Mouse (Mus musculus): ENCODE data around the gene Adgb. TPM values are rescaled to one million over a fixed set of nuclear protein-coding genes. Genes with fewer than 3 reads are reported as not detected.

Gene Adgb
- polyA plus RNA-seq, 1 experiment from 2014 or later, result 0.32 TPM

DNA sequence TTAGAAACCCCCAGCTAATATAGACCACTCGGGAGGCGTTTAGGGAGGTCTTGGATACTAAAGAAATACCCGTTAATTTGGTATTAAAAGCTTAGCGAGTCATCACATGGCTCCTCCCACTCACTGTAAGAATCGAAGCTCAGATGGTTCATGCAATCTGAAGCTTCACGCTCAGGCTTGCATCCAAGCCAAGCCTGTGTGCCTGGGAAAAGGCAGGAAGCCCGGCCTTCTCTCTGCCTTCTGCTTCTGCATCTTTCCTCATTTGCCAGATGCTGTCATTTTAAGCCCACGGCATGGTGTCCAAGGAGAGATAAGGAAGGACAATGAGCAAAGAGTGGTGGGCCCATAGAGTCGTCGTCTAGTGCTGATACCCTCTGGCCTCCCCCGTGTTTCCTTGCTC is 149.2 kb downstream of the Adgb start:
- no peak for ATAC-seq (ENCODE audit: insufficient number of reproducible peaks, low FRiP score, low TSS enrichment, low read depth)
- Histone ChIP-seq H3K9me3 (ENCODE audit: control insufficient read depth, low read length) (no peaks in the 10 kb centered on the region), H3K4me3 (ENCODE audit: low read depth, low read length) (no peak overlapping the region), H3K4me1 (ENCODE audit: control insufficient read depth, insufficient read depth, low read length) (no peaks in the 10 kb centered on the region), H3K27me3 (ENCODE audit: control insufficient read depth, insufficient read depth, low read length) (no peaks in the 10 kb centered on the region), H3K36me3 (ENCODE audit: control insufficient read depth, insufficient read depth, low read length) (no peaks in the 10 kb centered on the region), H3K27ac (replicated peaks; ENCODE audit: low read depth, low read length) (no peak overlapping the region), H3K4me2 (ENCODE audit: low read depth, severe bottlenecking) (no peak overlapping the region), H3K9ac (ENCODE audit: low read length) (no peak overlapping the region)
- no peak for DNase-seq (ENCODE audit: low spot score)
- 87% methylated on average over 11 of the region's 11 CpGs for WGBS

DNA sequence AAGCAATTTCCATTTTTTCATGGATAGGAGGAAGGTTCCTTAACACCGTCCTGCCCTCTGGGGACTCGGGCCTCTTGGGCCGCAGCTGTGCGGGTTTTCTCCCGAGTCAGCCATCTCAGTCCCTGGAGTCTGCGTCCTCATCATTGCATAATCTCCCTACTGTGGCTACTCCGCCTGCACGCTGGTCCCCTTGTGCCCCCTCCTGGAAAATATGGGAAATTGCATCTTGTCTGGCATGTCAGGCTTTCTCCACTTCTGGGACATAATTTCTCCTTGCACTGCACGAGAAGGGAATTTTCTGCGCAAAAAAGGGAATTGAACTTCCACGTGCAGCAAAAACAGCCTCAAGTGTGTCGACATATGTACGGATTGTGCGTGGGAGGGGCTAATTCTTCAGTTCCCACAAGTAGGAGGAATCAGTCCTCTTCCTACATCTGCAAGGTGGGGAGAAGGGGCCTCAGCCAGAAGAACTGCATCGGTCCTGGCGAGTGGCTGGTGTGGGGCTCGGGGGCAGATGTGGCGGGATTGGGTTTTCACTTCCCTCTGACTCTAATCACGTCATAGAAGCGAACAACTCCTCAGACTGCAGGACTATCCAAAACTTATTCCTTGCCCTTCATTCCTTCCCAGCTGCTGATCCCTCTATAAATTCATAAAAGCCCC is 150.9 kb downstream of the Adgb start:
- Histone ChIP-seq H3K36me3 (ENCODE audit: control insufficient read depth, insufficient read depth, low read length) (no peaks in the 10 kb centered on the region), H3K4me1 (ENCODE audit: control insufficient read depth, insufficient read depth, low read length) (no peaks in the 10 kb centered on the region), H3K4me3 (ENCODE audit: low read depth, low read length) (no peak overlapping the region), H3K9me3 (ENCODE audit: control insufficient read depth, low read length) (no peaks in the 10 kb centered on the region), H3K27ac (replicated peaks; ENCODE audit: low read depth, low read length) (no peak overlapping the region), H3K4me2 (ENCODE audit: low read depth, severe bottlenecking) (no peak overlapping the region), H3K9ac (ENCODE audit: low read length) (no peak overlapping the region), H3K27me3 (ENCODE audit: control insufficient read depth, insufficient read depth, low read length) (no peaks in the 10 kb centered on the region)
- 11% methylated on average over 20 of the region's 20 CpGs for WGBS
- peak; percentile 71 for DNase-seq (ENCODE audit: low spot score)
- peak; percentile 82 for ATAC-seq (ENCODE audit: insufficient number of reproducible peaks, low FRiP score, low TSS enrichment, low read depth)

DNA sequence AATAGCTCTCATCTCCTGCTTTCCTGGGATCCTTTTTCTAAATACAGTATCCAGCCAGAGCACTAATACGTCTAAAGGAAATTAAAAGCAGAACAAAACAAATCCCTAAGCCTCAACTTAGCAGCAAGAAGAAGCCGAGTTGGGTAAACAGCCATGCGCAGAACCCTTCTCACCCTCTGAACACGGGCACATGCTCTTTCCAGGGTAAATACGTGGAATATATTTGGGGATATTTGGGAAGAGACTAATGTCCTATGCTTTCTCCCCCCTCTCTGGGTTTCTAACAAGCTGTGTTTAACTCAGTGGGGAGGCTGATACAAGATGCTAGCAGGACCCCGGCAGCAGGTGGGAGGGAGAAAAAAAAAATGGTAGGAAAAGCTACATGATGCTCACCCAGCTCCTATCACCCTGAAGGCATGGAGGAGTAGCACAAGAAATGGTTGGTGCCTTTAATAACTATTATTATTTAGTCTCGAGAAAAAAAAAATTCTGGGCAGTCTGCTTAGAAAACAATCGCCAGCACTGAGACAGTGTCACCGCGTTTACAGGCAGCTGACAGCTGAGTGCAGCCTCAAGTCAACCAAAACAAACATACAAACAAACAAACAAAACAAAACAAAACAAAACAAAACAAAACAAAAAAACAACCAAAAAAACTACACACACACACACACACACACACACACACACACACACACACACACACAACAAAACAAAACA is 151.6 kb downstream of the Adgb start:
- ATAC-seq (ENCODE audit: insufficient number of reproducible peaks, low FRiP score, low TSS enrichment, low read depth) (no peak), DNase-seq (ENCODE audit: low spot score) (no peak)
- no peak overlapping the region for H3K4me2 ChIP-seq (ENCODE audit: low read depth, severe bottlenecking)
- H3K27me3 ChIP-seq (ENCODE audit: control insufficient read depth, insufficient read depth, low read length), result no peaks in the 10 kb centered on the region
- H3K9ac ChIP-seq (ENCODE audit: low read length), result no peak overlapping the region
- no peak overlapping the region for H3K4me3 ChIP-seq (ENCODE audit: low read depth, low read length)
- no peaks in the 10 kb centered on the region for H3K36me3 ChIP-seq (ENCODE audit: control insufficient read depth, insufficient read depth, low read length)
- H3K27ac ChIP-seq (replicated peaks; ENCODE audit: low read depth, low read length), result no peak overlapping the region
- H3K9me3 ChIP-seq (ENCODE audit: control insufficient read depth, low read length), result no peaks in the 10 kb centered on the region
- no peaks in the 10 kb centered on the region for H3K4me1 ChIP-seq (ENCODE audit: control insufficient read depth, insufficient read depth, low read length)
- WGBS, result 66% methylated on average over 10 of the region's 10 CpGs

DNA sequence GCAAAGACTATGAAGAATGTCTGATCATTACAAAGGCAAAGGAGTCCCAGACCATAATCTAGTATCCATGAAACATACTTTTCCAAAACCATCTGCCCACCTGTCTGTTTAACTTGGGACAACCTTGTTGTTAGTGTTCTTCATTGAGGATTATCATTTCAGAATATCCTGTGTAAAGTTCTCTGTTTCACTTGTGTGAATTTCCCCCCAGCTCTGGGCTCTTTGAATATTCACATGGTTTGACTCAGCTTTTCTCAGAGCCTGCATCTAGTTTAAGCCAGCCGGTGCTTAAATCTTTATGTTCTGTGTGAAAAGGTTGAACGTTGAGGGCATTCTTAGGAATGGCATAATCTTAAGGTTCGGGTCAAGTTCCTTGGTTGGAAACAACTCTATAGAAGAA is 154.0 kb downstream of the Adgb start:
- H3K9me3 ChIP-seq (ENCODE audit: control insufficient read depth, low read length), result no peaks in the 10 kb centered on the region
- 83% methylated on average over 3 of the region's 3 CpGs for WGBS
- H3K36me3 ChIP-seq (ENCODE audit: control insufficient read depth, insufficient read depth, low read length), result no peaks in the 10 kb centered on the region
- no peak overlapping the region for H3K9ac ChIP-seq (ENCODE audit: low read length)
- DNase-seq (ENCODE audit: low spot score) (no peak), ATAC-seq (ENCODE audit: insufficient number of reproducible peaks, low FRiP score, low TSS enrichment, low read depth) (no peak)
- H3K27me3 ChIP-seq (ENCODE audit: control insufficient read depth, insufficient read depth, low read length), result no peaks in the 10 kb centered on the region
- no peak overlapping the region for H3K27ac ChIP-seq (replicated peaks; ENCODE audit: low read depth, low read length)
- H3K4me2 ChIP-seq (ENCODE audit: low read depth, severe bottlenecking), result no peak overlapping the region
- no peak overlapping the region for H3K4me3 ChIP-seq (ENCODE audit: low read depth, low read length)
- no peaks in the 10 kb centered on the region for H3K4me1 ChIP-seq (ENCODE audit: control insufficient read depth, insufficient read depth, low read length)

DNA sequence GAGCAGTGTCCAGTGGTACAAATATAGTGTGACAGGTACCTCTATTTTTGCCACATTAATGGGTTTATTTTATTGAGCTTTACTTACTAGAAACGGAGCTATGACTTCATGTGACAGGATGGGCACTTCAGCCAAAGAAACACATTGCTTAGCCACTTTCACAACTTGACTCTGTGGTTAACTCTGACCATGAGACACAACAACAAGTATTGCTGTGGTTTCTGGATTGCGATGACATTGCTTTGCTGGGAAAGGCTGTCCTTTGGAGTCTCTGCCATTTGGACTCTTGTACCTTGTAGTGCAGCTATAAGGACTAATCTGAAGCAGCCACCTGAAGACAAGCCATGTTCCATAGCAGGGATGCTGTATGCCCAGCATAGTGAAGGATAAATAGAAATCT is 156.5 kb downstream of the Adgb start:
- Histone ChIP-seq H3K36me3 (ENCODE audit: control insufficient read depth, insufficient read depth, low read length) (no peaks in the 10 kb centered on the region), H3K4me1 (ENCODE audit: control insufficient read depth, insufficient read depth, low read length) (no peaks in the 10 kb centered on the region), H3K4me3 (ENCODE audit: low read depth, low read length) (no peak overlapping the region), H3K27ac (replicated peaks; ENCODE audit: low read depth, low read length) (no peak overlapping the region), H3K9me3 (ENCODE audit: control insufficient read depth, low read length) (no peaks in the 10 kb centered on the region), H3K9ac (ENCODE audit: low read length) (no peak overlapping the region), H3K4me2 (ENCODE audit: low read depth, severe bottlenecking) (no peak overlapping the region), H3K27me3 (ENCODE audit: control insufficient read depth, insufficient read depth, low read length) (no peaks in the 10 kb centered on the region)
- ATAC-seq (ENCODE audit: insufficient number of reproducible peaks, low FRiP score, low TSS enrichment, low read depth) (no peak), DNase-seq (ENCODE audit: low spot score) (no peak)
- WGBS, result 90% methylated on average over 2 of the region's 2 CpGs

DNA sequence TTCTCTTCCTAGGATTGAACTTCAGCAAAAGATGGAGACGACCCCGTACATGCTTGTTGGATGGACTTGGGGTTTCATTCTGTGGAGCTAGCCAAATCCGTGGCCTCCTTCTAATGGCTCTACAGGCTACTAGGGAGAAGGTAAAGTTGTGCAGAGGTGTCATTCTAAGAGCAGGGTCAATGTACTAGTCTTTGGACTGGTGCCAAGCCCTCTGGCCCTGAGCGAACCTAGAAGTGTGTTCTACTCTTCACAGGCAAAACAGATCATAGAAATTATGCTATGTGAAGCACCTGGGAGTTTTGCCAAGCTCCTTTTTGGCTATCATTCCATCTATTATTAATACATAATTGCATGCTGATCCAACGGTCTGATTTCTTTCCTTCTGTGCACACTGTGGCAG is 157.6 kb downstream of the Adgb start:
- no peaks in the 10 kb centered on the region for H3K27me3 ChIP-seq (ENCODE audit: control insufficient read depth, insufficient read depth, low read length)
- H3K27ac ChIP-seq (replicated peaks; ENCODE audit: low read depth, low read length), result no peak overlapping the region
- H3K9me3 ChIP-seq (ENCODE audit: control insufficient read depth, low read length), result no peaks in the 10 kb centered on the region
- no peaks in the 10 kb centered on the region for H3K4me1 ChIP-seq (ENCODE audit: control insufficient read depth, insufficient read depth, low read length)
- no peak overlapping the region for H3K4me3 ChIP-seq (ENCODE audit: low read depth, low read length)
- H3K9ac ChIP-seq (ENCODE audit: low read length), result no peak overlapping the region
- 79% methylated on average over 5 of the region's 5 CpGs for WGBS
- no peak overlapping the region for H3K4me2 ChIP-seq (ENCODE audit: low read depth, severe bottlenecking)
- H3K36me3 ChIP-seq (ENCODE audit: control insufficient read depth, insufficient read depth, low read length), result no peaks in the 10 kb centered on the region
- no peak for DNase-seq (ENCODE audit: low spot score)
- ATAC-seq (ENCODE audit: insufficient number of reproducible peaks, low FRiP score, low TSS enrichment, low read depth), result no peak

DNA sequence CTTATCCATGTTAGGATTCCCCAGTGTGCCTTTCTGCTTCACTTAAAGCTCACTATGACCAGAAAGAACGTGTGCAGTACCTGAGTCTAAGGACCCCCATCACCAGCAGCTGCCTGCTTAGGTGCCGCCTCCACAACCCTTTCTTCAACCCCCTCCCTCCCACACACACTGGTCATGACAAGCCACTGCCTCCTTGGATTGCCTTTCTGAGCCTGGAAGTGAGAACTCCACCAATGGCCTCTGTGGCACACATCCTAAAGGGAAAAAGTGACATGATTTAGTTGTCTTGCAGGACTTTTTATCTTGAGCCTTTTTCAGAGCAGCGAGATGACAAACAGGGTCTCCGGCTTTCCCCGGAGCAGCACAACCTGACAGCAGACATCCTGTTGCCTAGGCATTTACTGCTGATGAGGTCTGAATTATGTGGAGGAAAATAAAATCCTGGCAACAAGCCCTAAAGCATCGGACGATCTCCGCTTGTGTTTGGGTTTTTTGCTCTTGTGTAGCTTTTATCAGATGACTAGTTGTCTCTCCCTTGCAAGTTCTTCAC is 162.2 kb downstream of the Adgb start:
- Histone ChIP-seq H3K4me3 (ENCODE audit: low read depth, low read length) (no peak overlapping the region), H3K9ac (ENCODE audit: low read length) (no peak overlapping the region), H3K27ac (replicated peaks; ENCODE audit: low read depth, low read length) (no peak overlapping the region), H3K36me3 (ENCODE audit: control insufficient read depth, insufficient read depth, low read length) (no peaks in the 10 kb centered on the region), H3K9me3 (ENCODE audit: control insufficient read depth, low read length) (no peaks in the 10 kb centered on the region), H3K27me3 (ENCODE audit: control insufficient read depth, insufficient read depth, low read length) (no peaks in the 10 kb centered on the region), H3K4me2 (ENCODE audit: low read depth, severe bottlenecking) (no peak overlapping the region), H3K4me1 (ENCODE audit: control insufficient read depth, insufficient read depth, low read length) (no peaks in the 10 kb centered on the region)
- WGBS, result 76% methylated on average over 8 of the region's 8 CpGs
- ATAC-seq (ENCODE audit: insufficient number of reproducible peaks, low FRiP score, low TSS enrichment, low read depth) (no peak), DNase-seq (ENCODE audit: low spot score) (no peak)

DNA sequence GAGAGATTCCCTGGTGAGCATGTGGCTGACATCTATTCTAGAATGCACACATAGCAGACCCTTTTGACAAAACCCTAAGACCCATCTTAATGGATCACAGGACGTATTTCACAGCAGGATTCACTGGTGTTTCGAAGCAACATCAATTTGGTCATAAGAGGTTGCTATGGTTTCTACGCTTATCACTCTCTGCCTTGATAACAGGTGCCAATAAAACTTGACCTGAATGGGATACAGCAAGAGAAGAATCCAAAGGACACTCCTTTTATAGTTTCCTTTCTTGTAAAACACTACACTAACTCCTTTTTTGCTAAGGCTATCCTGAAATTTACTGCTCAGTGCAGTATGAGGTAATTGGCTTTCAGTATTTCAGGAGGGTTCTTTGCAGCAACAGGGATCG is 163.1 kb downstream of the Adgb start:
- Histone ChIP-seq H3K4me2 (ENCODE audit: low read depth, severe bottlenecking) (no peak overlapping the region), H3K9me3 (ENCODE audit: control insufficient read depth, low read length) (no peaks in the 10 kb centered on the region), H3K9ac (ENCODE audit: low read length) (no peak overlapping the region), H3K36me3 (ENCODE audit: control insufficient read depth, insufficient read depth, low read length) (no peaks in the 10 kb centered on the region), H3K4me1 (ENCODE audit: control insufficient read depth, insufficient read depth, low read length) (no peaks in the 10 kb centered on the region), H3K27ac (replicated peaks; ENCODE audit: low read depth, low read length) (no peak overlapping the region), H3K27me3 (ENCODE audit: control insufficient read depth, insufficient read depth, low read length) (no peaks in the 10 kb centered on the region), H3K4me3 (ENCODE audit: low read depth, low read length) (no peak overlapping the region)
- ATAC-seq (ENCODE audit: insufficient number of reproducible peaks, low FRiP score, low TSS enrichment, low read depth), result no peak
- 85% methylated on average over 4 of the region's 4 CpGs for WGBS
- DNase-seq (ENCODE audit: low spot score), result no peak
